Mouse (Mus musculus) ES-E14 (cell line): ENCODE measurements around the gene Atxn1l. TPM values are rescaled to one million over a fixed set of nuclear protein-coding genes. Genes with fewer than 3 reads are reported as not detected.

ENCODE experiments used
- DNase-seq: peaks from one replicate; pipeline ENCODE4 v3.0.0-alpha.2; 2013; ENCODE audit warnings: low read depth, low spot score
- H3K27ac ChIP-seq: 2 replicates; pipeline ENCODE4 v1.5.1; 2012; ENCODE audit warnings: low read depth, mild to moderate bottlenecking, low read length, moderate library complexity, mixed read lengths; ENCODE audit not compliant: poor library complexity, insufficient read depth, severe bottlenecking
- H3K36me3 ChIP-seq: 2 replicates; pipeline ENCODE4 v1.6.1; 2012; ENCODE audit warnings: mild to moderate bottlenecking, low read length, moderate library complexity, mixed read lengths; ENCODE audit not compliant: control insufficient read depth, poor library complexity, insufficient read depth, severe bottlenecking
- H3K4me1 ChIP-seq, 2 experiments: fragments of 150-350 bp in 1 of 2; sonication (generic) in 1 of 2; 2 replicates each; pipeline ENCODE4 v1.6.1; 2012; ENCODE audit warnings: low read length in 2 of 2, mild to moderate bottlenecking in 1 of 2, mixed read lengths in 1 of 2; ENCODE audit not compliant: control insufficient read depth in 2 of 2, insufficient read depth in 2 of 2, poor library complexity in 1 of 2
- H3K4me3 ChIP-seq, 2 experiments: fragments of 150-350 bp in 1 of 2; sonication (generic) in 1 of 2; 2 replicates each; pipeline ENCODE4 v1.5.1; 2012; ENCODE audit warnings: low read length in 2 of 2, low read depth in 1 of 2, mild to moderate bottlenecking in 1 of 2, mixed read lengths in 1 of 2; ENCODE audit not compliant: insufficient read depth in 1 of 2, poor library complexity in 1 of 2, severe bottlenecking in 1 of 2
- H3K9ac ChIP-seq: 2 replicates; pipeline ENCODE4 v1.6.1; 2012; ENCODE audit warnings: low read depth, mild to moderate bottlenecking, low read length, mixed read lengths; ENCODE audit not compliant: poor library complexity, insufficient read depth, severe bottlenecking
- H3K9me3 ChIP-seq: fragments of 150-350 bp; sonication (generic); 2 replicates; pipeline ENCODE4 v1.6.1; 2012; ENCODE audit warnings: low read depth, mild to moderate bottlenecking, low read length; ENCODE audit not compliant: control insufficient read depth, insufficient read depth
- CHD2 ChIP-seq: IDR thresholded peaks from 2 replicates; pipeline ENCODE4 v1.6.1; 2014; ENCODE audit warnings: mild to moderate bottlenecking, low read depth, low read length, inconsistent platforms
- HCFC1 ChIP-seq: IDR thresholded peaks from 2 replicates; pipeline ENCODE4 v1.6.1; 2012; ENCODE audit warnings: low read length, inconsistent platforms, borderline replicate concordance; ENCODE audit not compliant: insufficient read depth
- MAFK ChIP-seq: IDR thresholded peaks from 2 replicates; pipeline ENCODE4 v1.6.1; 2014; ENCODE audit warnings: mild to moderate bottlenecking, low read depth, low read length, inconsistent platforms; ENCODE audit not compliant: insufficient read depth
- ZC3H11A ChIP-seq: IDR thresholded peaks from 2 replicates; pipeline ENCODE4 v1.6.1; 2012; ENCODE audit warnings: low read depth, mild to moderate bottlenecking, inconsistent platforms, low read length, borderline replicate concordance
- ZNF384 ChIP-seq: IDR thresholded peaks from 2 replicates; pipeline ENCODE4 v1.6.1; 2012; ENCODE audit warnings: low read depth, low read length, inconsistent platforms
- in situ Hi-C, 2 experiments: fragments of 600-800 bp; cut with MboI; formaldehyde crosslinking; loops; one replicate each; pipeline ENCODE4 v1.15.1; 2025; ENCODE audit warnings: low sequenced_read_pairs in 2 of 2, inconsistent platforms in 1 of 2; ENCODE audit not compliant: unreplicated experiment in 2 of 2
- total RNA-seq: library from RNA; depleted of rRNA; stranded (reverse); fragments of 300-350 nt; gene quantifications from 2 replicates; pipeline ENCODE4 v1.2.3, GENCODE M21; 2012; rRNA removed

Atxn1l gene
- total RNA-seq, result 12.3 and 13.2 TPM in 2 replicates

GRCm38 (mm10) chr8:109737237-109738048 lies at the start of gene Atxn1l:
Gene Atxn1l (minus strand): TSS chr8:109737739.
- DNase-seq, result peak; percentile 85
- in situ Hi-C loops, result no loop called here
- H3K9me3 ChIP-seq, result 0 out of 2 replicates have a peak, but pooled peaks cover 2% of the 10 kb centered on the region
- H3K4me3 ChIP-seq, result peak within 1 kb of the TSS; percentile 86 to 98
- H3K9ac ChIP-seq, result peak within 1 kb of the TSS; percentile 97
- peak within 1 kb of the TSS; percentile 59; the same call in 1 of the 2 replicates for H3K27ac ChIP-seq
- no peak for TF ChIP-seq ZNF384
- TF ChIP-seq CHD2, result no peak
- peak; percentile 71; the same call in 1 of the 2 replicates for TF ChIP-seq HCFC1
- TF ChIP-seq MAFK, result no peak
- TF ChIP-seq ZC3H11A, result no peak; the same call in 1 of the 2 replicates
- peaks cover 0 to 3% of the 10 kb centered on the region in 2 experiments; a peak in 1 of 4 replicates for H3K4me1 ChIP-seq
- H3K36me3 ChIP-seq, result peaks cover 9% of the 10 kb centered on the region; the same call in 1 of the 2 replicates

GRCm38 (mm10) chr8:109780548-109780947 lies 43.0 kb upstream of the Atxn1l start:
- H3K4me1 ChIP-seq, result peaks cover 0 to 5% of the 10 kb centered on the region in 2 experiments; a peak in 1 of 4 replicates
- peak overlapping the region; percentile 11; the same call in 1 of the 2 replicates for H3K9ac ChIP-seq
- DNase-seq, result no peak
- TF ChIP-seq CHD2, result no peak
- no peak for TF ChIP-seq ZNF384
- TF ChIP-seq ZC3H11A, result no peak
- TF ChIP-seq MAFK, result no peak
- in situ Hi-C loops, result no loop called here
- no peaks in the 10 kb centered on the region for H3K36me3 ChIP-seq
- no peaks in the 10 kb centered on the region for H3K9me3 ChIP-seq
- no peak overlapping the region for H3K27ac ChIP-seq
- no peak overlapping the region for H3K4me3 ChIP-seq

- no peaks in the 10 kb centered on the region for H3K36me3 ChIP-seq
- H3K9me3 ChIP-seq, result no peaks in the 10 kb centered on the region
- H3K9ac ChIP-seq, result peak overlapping the region; percentile 99
- TF ChIP-seq ZC3H11A, result no peak
- TF ChIP-seq HCFC1, result no peak
- no peak for TF ChIP-seq CHD2
- TF ChIP-seq ZNF384, result no peak
- TF ChIP-seq MAFK, result no peak
- H3K27ac ChIP-seq, result peak overlapping the region; percentile 56; the same call in 1 of the 2 replicates
- in situ Hi-C loops, result no loop called here
- H3K4me1 ChIP-seq, result peaks cover 0 to 5% of the 10 kb centered on the region in 2 experiments; a peak in 1 of 4 replicates
- DNase-seq, result no peak
- peak overlapping the region; percentile 82 to 100 for H3K4me3 ChIP-seq
Measured at GRCm38 (mm10) chr8:109779431-109780228, 42.1 kb upstream of the Atxn1l start.

- in situ Hi-C loops, result no loop called here
- Histone ChIP-seq H3K27ac (peak overlapping the region; percentile 89), H3K36me3 (no peaks in the 10 kb centered on the region), H3K9ac (peak overlapping the region; percentile 99), H3K4me3 (peak overlapping the region; percentile 82 to 100), H3K9me3 (no peaks in the 10 kb centered on the region), H3K4me1 (peaks cover 0 to 5% of the 10 kb centered on the region in 2 experiments; a peak in 1 of 4 replicates)
- DNase-seq, result no peak
- TF ChIP-seq MAFK, result no peak
- no peak for TF ChIP-seq ZNF384
- no peak for TF ChIP-seq ZC3H11A
- TF ChIP-seq CHD2, result no peak
- no peak for TF ChIP-seq HCFC1
Measured at GRCm38 (mm10) chr8:109778993-109779421, 41.5 kb upstream of the Atxn1l start.
